Mouse (Mus musculus) layer of hippocampus, postnatal 25 days (tissue): ENCODE data around the gene Slc39a11. TPM values are rescaled to one million over a fixed set of nuclear protein-coding genes. Genes with fewer than 3 reads are reported as not detected.

Source experiments
- DNase-seq, 2 experiments: peaks; one replicate each; pipeline ENCODE4 v3.0.0; 2022; ENCODE audit warnings: mixed read lengths in 2 of 2, low spot score in 1 of 2; ENCODE audit errors: extremely low spot score in 1 of 2
- total RNA-seq, 2 experiments: library from RNA; stranded (reverse); gene quantifications; 2 replicates each; pipeline ENCODE4 v1.2.3; 2021

Gene Slc39a11
- total RNA-seq, 2 experiments from 2014 or later = 23.0 to 23.3 TPM

- no peak for DNase-seq
These were observed 381.0 kb downstream of the Slc39a11 start for GRCm38 (mm10) chr11:113268831-113269319.

DNA sequence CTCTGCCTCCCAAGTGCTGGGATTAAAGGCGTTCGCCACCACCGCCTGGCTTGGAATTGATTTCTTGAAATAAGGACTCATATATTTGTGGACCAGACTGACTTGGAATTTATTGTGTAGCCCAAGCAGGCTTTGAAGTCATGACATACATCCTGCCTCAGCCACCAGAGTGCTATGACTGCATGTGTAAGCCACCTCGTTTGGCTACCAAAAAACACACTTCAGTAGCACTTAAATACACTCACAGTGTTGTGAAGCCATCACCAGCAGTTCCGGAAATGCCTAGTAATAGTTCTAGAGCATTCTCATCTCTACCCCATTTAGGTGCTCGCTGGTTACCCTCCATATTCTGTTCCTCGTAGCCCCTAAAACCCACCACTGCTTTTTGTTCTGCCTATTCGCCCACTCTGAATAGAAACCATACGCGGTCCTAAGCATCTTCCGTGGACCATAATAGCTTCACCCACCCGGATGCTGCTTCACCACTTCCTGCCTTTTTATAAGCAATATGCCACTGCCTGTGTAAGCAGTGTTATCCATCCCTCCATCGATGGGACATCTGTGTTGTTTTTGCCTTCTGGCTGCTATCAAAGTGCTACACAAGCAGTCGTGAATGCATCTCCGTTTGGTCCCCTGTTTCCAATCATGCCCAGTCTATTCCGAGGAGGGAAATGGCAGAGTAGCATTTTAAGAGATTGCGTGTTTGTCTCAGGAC is 382.2 kb downstream of the Slc39a11 start:
- DNase-seq = no peak

GRCm38 (mm10) chr11:113266706-113267105 is 383.2 kb downstream of the Slc39a11 start:
- DNase-seq = peak in 1 of 2 experiments; percentile 34

- no peak for DNase-seq
These were observed 384.3 kb downstream of the Slc39a11 start for GRCm38 (mm10) chr11:113265567-113265966.

GRCm38 (mm10) chr11:113263971-113264370 is 385.9 kb downstream of the Slc39a11 start:
- DNase-seq = no peak

- DNase-seq = no peak
These were observed 387.8 kb downstream of the Slc39a11 start for GRCm38 (mm10) chr11:113262062-113262461.

- no peak for DNase-seq
These were observed 388.5 kb downstream of the Slc39a11 start for GRCm38 (mm10) chr11:113261421-113261820.

DNA sequence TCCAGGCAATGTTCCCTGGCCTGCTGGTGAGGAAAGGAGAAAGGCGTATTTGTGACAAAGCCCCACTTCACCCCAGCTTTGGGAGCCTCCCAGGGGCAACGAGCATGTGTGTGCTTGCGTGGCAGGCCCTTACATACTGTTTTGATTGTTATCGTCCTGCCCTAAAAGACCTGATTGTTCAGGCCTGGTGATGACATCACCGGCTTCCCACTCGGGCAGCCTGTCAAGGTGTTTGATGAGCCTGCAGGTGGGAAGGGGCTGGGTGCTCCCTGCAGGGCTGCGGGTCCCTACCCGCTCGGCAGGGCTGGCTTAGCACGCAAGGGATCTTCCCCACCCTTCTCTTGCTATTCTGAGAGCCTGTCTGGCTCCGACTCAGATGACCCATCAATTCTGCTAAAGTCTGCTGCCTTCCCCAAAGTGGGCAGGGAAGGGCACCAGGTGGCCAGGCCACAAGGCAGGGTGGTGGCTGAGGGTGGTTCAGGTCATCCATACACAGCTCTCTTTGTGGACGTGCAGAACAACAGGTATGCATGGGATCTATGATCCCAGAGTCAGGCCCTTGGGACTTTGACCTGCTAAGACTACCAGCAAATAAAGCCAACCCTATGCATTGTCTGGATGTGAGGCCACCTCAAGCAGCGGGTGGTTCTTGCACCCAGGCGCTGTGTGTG is 390.0 kb downstream of the Slc39a11 start:
- DNase-seq = no peak

DNA sequence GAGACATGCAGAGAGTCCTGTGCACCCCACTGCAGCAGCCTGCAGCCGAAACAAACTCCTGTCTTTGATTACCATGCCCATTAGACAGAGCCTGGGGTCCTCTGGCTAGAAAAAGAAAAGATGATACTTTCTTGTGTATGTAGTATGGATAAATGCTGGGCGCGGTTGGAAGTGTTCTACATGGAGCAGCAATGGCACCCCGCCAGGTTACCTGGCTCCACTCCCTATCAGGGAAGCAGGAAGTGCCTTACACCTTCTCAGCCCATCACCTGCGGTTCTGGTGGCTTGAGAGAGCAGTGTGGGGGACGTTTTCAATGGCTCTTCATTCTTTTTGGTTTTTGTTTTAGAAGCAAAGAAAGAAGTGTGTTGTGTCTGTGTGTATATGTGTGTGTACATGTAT is 391.9 kb downstream of the Slc39a11 start:
- DNase-seq = no peak

- no peak for DNase-seq
These were observed 395.2 kb downstream of the Slc39a11 start for GRCm38 (mm10) chr11:113254653-113255052.

DNA sequence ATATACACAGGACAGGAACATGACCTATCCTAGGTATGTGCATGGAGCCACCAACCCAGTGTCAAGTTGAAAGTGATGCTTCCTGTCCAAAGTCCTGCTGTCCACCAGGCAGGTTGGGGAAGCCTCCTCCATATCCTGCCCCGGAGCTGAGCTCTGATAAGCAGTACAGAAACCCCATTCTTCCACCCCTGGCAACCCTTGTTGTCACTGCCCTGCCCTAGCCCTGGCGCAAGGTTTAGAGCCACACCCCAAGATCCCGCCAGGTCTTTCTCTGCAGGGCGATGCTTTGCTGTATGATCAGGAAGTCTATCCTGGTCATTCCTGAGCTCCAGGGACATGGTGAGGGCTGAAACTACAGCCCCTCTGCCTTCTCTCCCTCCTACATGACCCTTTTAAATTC is 396.7 kb downstream of the Slc39a11 start:
- no peak for DNase-seq

DNA sequence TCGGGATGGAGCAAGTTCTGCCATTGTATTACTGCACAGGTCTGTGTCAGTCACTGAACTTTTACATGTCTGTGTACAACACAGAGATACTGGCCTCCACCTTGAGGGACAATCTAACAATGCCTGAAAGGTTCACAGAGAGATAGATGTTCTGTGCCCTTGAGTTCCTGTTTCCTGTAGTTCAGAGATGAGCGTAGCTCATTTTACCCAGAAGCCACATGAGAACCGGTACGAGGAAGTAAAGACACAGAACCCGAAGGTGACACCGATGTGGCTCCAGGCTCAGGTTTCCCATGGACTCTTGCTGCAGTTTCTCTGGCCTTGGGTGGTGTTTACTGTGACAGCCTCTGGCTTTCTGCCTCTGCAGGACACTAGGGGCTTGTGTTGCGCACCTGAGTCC is 398.7 kb downstream of the Slc39a11 start:
- DNase-seq = no peak

- DNase-seq = no peak
These were observed 403.4 kb downstream of the Slc39a11 start for GRCm38 (mm10) chr11:113246475-113246874.

DNA sequence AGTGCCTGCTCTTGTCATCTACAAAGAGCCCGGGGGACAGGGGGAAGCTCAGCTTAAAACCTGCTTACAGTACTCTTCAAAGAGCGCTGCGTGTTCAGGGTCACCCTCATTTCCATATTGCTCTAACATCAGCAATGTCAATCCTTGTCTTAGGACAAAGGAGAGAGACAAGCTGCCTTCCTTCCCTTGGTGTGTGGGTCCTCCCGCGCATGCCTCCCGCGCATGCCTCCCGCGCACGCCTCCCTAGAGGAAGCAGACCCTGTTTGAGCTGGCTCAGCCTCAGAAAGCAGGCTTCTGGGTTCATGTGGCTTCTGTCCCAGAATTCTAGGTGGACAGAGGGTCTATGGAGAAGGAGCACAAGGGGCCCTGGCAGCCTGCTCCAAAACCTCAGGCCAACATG is 404.2 kb downstream of the Slc39a11 start:
- no peak for DNase-seq

GRCm38 (mm10) chr11:113234432-113234831 is 415.4 kb downstream of the Slc39a11 start:
- no peak for DNase-seq

DNA sequence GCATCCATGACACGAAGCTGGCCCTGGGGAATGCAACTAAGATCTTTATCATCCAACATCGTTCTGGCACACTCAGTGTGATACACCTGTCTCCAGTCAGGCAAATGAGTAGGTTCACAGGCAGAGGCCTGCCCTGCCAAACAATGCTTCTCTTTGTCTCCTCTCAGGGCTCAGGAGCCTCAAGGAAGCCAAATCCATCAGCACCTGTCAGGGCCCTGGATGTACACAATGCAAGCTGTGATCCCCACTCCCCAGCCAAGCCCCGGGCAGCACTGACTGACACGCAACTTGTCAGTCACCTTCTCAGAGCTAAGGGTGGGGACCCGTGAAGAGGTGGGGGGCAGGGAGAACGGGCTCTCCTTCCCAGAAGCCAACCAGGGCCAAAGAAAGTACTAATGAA is 417.8 kb downstream of the Slc39a11 start:
- DNase-seq = no peak

- no peak for DNase-seq
These were observed 419.3 kb downstream of the Slc39a11 start for GRCm38 (mm10) chr11:113230410-113231132.

DNA sequence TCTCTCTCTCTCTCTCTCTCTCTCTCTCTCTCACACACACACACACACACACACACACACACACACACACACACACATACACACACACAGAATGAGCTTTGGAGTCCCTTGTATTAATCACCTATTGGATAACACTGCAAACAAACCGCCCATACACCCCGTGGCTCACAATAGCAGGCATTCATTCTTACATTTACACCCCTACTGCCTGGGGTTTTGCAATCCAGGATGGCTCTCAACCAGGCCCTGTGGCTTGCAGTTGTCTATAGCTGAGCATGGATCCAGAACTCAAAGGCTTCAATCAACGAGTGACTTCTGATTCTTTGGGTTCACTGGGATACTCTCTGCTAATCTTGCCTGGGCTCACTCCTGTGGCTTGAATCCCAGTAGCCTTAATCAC is 424.1 kb downstream of the Slc39a11 start:
- DNase-seq = no peak

DNA sequence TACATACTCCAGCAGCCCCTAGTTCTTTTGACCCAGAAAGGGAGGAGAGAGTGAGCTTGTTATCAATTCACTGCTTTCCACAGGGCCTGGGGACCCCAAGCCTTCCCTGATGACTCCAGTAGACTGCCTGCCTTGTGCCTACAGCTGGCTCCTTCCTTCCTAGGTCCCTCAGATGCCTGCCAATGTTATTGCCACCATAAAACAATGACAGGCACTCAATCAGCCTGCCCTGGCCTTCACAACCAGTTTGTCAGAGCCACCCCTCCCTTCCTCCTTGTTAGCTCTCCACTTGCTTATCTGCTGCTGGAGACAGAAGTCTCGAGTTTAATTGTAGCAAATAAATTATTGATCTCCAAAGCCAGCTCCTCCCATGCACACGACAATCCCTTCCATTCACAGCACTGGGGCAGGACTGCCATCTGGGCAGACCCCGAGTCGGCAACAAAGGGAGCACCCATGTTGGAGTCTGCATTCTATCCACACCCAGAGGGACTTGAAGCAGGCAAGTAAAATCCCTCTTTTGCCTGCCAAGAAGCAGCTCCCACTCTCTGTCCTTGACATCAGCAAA is 426.0 kb downstream of the Slc39a11 start:
- DNase-seq = no peak

- no peak for DNase-seq
These were observed 428.3 kb downstream of the Slc39a11 start for GRCm38 (mm10) chr11:113221267-113222195.
